Mouse (Mus musculus): ENCODE measurements around the gene Hist1h4f.

DNA sequence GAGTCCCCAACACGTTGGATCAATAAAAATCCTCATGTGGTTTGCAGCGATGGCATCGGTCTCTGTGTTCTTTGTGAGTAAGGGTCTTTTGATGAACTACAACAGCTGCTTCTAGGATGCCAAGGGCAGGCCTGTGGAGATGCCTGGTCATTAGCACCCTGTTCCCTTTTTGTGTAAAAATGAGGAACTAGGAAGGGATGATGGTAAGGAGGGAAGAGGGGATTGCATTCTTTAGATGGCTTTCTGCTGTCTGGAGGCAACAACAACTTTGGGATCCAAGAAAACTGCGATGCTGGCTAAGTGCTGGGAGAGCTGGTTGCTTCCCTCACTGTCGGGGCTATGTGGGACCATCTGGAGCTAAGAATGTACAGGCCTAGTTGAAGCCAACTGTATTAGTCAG, 13.2 kb downstream of the Hist1h4f start:
- TF ChIP-seq CTCF (IDR thresholded peaks at IDR 0.05; ENCODE audit: low read depth, low read length) = no peak
- TF ChIP-seq POLR2A (IDR thresholded peaks at IDR 0.05; ENCODE audit: borderline replicate concordance, low read depth, low read length) = no peak

All from bone marrow macrophage, adult 2 months (primary cell).